Mouse (Mus musculus) testis, adult 2 months (tissue): Measurements from ENCODE around the gene Arcn1. TPM values are rescaled to one million over a fixed set of nuclear protein-coding genes. Genes with fewer than 3 reads are reported as not detected.

ENCODE experiments used
- H3K27ac ChIP-seq: fragments of 200-500 bp; 2 replicates; pipeline ENCODE4 v1.5.1; 2012; ENCODE audit warnings: low read depth, low read length; ENCODE audit not compliant: control insufficient read depth, insufficient read depth
- H3K27me3 ChIP-seq: fragments of 200-500 bp; 2 replicates; pipeline ENCODE4 v1.6.1; 2012; ENCODE audit warnings: mild to moderate bottlenecking, low read length, moderate library complexity; ENCODE audit not compliant: control insufficient read depth, insufficient read depth
- H3K36me3 ChIP-seq: fragments of 200-500 bp; 2 replicates; pipeline ENCODE4 v1.6.1; 2012; ENCODE audit warnings: mild to moderate bottlenecking, low read length; ENCODE audit not compliant: control insufficient read depth, insufficient read depth
- H3K4me1 ChIP-seq: fragments of 200-500 bp; 2 replicates; pipeline ENCODE4 v1.6.1; 2012; ENCODE audit warnings: low read length; ENCODE audit not compliant: control insufficient read depth, insufficient read depth
- H3K4me3 ChIP-seq: fragments of 200-500 bp; 2 replicates; pipeline ENCODE4 v1.5.1; 2012; ENCODE audit warnings: low read depth, mild to moderate bottlenecking, low read length, moderate library complexity, mixed read lengths; ENCODE audit not compliant: control insufficient read depth
- CTCF ChIP-seq: fragments of 200-500 bp; IDR thresholded peaks from 2 replicates; pipeline ENCODE4 v1.5.1; 2012; ENCODE audit warnings: low read depth, mild to moderate bottlenecking, inconsistent platforms, low read length, moderate library complexity; ENCODE audit not compliant: control insufficient read depth, insufficient read depth, insufficient replicate concordance
- POLR2A ChIP-seq: fragments of 200-500 bp; IDR thresholded peaks from 2 replicates; pipeline ENCODE4 v1.6.1; 2012; ENCODE audit warnings: low read depth, mild to moderate bottlenecking, inconsistent platforms, low read length, moderate library complexity; ENCODE audit not compliant: control insufficient read depth
- polyA plus RNA-seq: library from polyadenylated mRNA; depleted of rRNA; stranded (reverse); fragments of >200 nt; gene quantifications from 2 replicates; pipeline ENCODE4 v1.2.3, GENCODE M21; 2012

Gene Arcn1
- polyA plus RNA-seq, 1 experiment = 28.5 TPM

DNA sequence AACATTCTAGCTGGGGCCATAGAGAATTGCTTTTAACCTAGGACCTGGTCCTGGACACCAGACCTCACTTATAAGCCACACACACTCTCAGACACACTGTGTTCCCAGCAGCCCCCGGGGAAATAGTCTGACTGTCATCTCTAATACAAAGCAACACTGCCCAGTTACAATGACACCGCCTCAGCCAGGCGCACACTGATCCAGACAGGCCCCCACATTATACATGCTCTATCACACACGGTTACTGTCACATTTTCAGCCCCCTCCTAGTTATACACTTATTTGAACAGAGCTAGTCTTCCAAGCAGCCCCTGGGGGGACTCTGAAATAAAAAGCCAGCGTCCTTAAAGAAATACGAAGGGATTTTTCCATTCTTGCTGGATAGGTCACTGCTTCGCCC, 45.1 kb downstream of the Arcn1 start:
- Histone ChIP-seq H3K27me3 (no peaks in the 10 kb centered on the region), H3K4me3 (no peak overlapping the region), H3K4me1 (peaks cover 9% of the 10 kb centered on the region), H3K36me3 (no peaks in the 10 kb centered on the region), H3K27ac (no peak overlapping the region)
- TF ChIP-seq POLR2A = no peak
- TF ChIP-seq CTCF = no peak

DNA sequence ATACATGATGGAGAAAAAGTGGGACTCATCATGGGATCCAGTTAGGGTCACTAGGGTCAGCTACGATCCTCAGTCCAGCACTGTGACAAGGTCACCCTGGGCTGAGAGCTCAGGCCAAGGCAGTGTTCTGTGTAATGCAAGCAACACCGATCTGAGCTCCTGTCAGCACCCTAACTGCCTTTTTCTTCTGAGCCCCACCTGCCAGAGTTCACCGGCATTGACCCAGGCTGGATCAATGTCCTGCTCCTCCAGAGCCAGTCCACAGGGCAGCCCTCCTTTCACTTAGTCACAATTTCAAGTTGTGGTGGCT, 45.8 kb downstream of the Arcn1 start:
- H3K36me3 ChIP-seq = no peaks in the 10 kb centered on the region
- H3K27me3 ChIP-seq = no peaks in the 10 kb centered on the region
- no peak overlapping the region for H3K4me3 ChIP-seq
- TF ChIP-seq POLR2A = no peak
- no peak for TF ChIP-seq CTCF
- H3K27ac ChIP-seq = no peak overlapping the region
- H3K4me1 ChIP-seq = peaks cover 9% of the 10 kb centered on the region

DNA sequence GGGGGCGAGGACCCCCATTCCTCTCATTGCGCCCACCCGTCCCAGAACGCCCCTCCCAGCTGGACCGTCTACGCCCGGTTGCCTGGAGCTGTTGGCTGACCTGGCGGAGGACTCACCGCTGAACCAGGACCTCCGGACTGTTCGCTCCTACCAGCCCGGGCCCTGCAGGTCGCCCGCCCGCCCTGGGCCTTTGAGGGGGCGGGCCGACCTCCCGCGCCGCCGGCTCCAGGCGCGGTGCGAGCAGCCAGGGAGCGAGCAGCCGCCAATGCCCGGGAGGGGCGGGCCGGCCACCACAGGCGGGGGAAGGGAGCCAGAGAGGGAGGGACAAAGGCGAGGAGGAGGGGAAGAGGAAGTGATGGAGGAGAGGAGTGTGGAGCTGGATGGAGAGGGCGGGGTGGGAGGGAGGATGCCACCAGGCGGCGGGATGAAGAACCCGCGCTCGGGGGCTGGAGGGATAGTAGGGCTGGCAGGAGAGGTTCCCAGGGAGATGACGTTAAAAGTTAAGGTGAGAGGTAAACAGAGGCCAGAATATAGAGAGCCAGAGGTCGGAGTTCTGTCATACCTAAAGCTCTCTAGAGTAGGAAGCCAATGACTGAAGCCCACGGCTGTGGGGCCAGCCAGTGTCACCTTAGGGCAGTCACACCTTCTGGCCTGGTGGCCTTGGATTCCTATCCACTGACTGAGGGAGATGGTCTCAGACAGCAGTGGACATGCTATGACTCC, 46.3 kb downstream of the Arcn1 start:
- Histone ChIP-seq H3K4me1 (peaks cover 9% of the 10 kb centered on the region), H3K4me3 (peak overlapping the region; percentile 66), H3K36me3 (no peaks in the 10 kb centered on the region), H3K27me3 (no peaks in the 10 kb centered on the region), H3K27ac (no peak overlapping the region)
- TF ChIP-seq POLR2A = no peak
- no peak for TF ChIP-seq CTCF

DNA sequence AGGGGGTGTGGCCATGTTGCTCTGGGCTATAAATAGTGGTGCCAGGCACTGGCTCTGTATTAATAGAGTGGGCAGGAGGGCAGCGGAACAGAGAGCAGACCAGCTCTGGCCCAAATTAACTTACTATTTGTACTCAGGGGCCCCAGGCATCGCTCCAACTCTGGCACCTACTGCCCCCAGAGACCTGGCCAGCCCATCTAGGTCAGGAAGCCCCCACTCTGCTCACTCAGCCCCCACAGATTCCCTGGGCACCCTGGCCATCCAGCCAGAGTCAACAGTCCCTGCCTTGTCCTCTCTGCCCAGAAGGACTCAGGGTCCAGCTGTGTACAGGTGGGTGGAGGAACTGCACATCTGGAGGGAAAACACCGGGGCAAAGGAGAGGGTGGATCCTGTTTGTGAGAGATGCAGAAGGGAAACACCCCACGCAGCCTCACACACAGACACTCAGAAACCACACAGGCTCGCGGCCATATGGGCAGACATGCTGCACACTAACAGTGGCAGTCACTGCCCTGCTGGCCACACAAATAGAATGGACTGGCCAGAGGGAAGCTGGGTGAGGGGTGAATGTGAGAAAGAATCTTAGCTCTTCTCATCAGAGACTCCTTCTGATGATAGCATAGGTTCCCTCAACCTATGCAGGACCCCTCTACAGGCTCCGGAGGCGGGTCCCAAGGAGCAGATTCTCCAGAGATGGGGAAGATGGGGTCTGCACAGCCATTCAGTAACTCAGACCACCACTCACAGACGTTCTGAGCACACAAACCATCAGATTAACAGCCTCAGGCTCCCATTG, 47.1 kb downstream of the Arcn1 start:
- H3K27me3 ChIP-seq = no peaks in the 10 kb centered on the region
- no peak for TF ChIP-seq CTCF
- TF ChIP-seq POLR2A = no peak
- H3K4me1 ChIP-seq = peaks cover 9% of the 10 kb centered on the region
- H3K36me3 ChIP-seq = no peaks in the 10 kb centered on the region
- H3K4me3 ChIP-seq = peak overlapping the region; percentile 66
- H3K27ac ChIP-seq = no peak overlapping the region

DNA sequence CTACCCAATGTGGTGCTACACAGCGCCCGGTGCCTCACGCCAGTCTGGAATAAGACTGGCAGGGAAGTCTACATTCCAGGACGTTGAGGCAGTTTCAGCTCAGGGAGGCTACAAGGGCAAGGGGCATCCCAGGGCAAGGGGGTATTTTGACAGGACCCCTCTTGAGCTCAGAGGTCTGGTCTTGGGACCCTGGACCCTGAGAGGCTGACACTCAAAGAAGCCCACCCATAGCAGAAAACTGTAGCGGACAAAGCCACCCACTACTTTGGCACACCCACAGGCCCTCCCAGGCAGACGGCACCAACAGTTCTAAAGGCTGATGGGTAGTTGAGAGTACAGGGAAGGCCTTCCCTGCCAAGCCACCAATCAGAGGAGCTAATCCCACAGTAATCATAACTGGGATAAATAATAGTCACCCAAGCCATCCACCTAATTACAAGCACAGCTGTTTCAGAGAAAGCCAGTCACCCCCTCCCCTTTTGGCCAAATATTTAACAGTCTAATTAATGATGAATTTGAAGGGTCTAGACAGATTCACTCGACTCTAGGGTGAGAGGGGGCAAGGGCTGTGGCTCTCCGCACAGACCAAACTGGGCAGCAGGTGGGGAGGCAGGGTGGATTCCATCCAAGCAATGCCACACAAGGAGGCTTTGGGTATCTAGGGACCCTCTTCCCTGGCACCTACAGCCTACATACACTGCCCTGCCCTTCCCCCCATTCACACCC, 47.9 kb downstream of the Arcn1 start:
- Histone ChIP-seq H3K4me1 (peaks cover 12% of the 10 kb centered on the region), H3K27ac (no peak overlapping the region), H3K27me3 (no peaks in the 10 kb centered on the region), H3K36me3 (no peaks in the 10 kb centered on the region), H3K4me3 (no peak overlapping the region)
- TF ChIP-seq CTCF (no peak), POLR2A (no peak)

DNA sequence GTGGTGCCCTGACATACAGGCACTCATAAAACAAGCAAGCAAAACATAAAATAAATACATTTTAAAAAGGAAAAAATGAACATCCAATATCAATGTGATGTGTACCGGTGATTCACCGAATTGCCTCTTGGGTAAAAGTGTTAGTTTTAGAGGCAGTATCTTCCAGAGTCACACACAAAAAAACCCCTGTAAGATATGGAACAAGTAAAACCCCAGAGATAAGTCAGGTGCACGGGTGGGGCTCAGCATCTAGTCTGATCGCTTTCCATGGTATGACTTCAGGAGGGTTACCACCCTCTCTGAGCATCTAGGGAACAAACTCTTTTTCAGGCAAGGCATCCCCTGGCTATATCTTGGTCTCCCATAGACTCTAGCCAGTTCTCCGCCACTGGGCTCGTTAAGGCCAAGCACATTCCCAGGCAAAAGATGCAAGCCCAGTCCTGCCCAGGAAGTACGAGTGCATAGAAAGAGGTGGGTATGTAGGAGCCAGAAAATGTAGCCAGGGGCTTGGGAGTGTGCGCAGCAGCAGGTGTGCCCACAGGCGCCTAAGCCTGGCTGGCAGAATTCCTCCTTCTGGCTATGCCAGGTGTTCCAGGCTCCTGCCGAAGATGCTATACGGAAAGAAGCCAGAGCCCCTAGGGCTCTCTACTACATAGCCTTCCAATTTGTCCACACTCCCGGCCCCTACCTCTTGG, 48.6 kb downstream of the Arcn1 start:
- Histone ChIP-seq H3K4me3 (no peak overlapping the region), H3K27me3 (no peaks in the 10 kb centered on the region), H3K27ac (no peak overlapping the region), H3K4me1 (peaks cover 12% of the 10 kb centered on the region), H3K36me3 (no peaks in the 10 kb centered on the region)
- TF ChIP-seq POLR2A = no peak
- TF ChIP-seq CTCF = no peak

DNA sequence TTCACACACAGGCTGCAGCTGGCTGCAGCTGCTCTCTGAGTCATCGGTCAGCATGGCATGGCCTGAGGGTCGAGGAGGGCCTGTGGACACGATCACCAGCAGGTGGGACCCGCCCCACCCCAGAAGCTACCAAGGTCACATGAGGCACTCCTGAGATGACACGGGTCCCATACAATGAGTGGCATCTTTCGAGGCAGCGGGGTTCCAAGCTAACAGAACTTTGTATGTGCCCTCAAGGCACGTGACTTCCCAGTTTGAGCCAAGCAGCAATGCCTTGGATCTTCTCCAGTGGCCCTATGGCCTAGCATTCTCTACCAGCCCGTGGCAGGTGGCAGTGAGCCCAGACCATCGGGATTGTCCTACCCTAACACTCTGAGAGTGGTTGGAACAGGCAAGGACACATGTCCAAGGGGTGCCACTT, 49.8 kb downstream of the Arcn1 start:
- Histone ChIP-seq H3K27ac (no peak overlapping the region), H3K36me3 (no peaks in the 10 kb centered on the region), H3K4me3 (no peak overlapping the region), H3K4me1 (peaks cover 12% of the 10 kb centered on the region), H3K27me3 (no peaks in the 10 kb centered on the region)
- TF ChIP-seq POLR2A (no peak), CTCF (no peak)
